Mouse (Mus musculus) hindbrain, embryonic 12.5 days (tissue): ENCODE measurements around the gene Tmprss12. TPM values are rescaled to one million over a fixed set of nuclear protein-coding genes. Genes with fewer than 3 reads are reported as not detected.
"Not testable (repeated sequence)": the region's sequence is repeated elsewhere in the genome, so short reads cannot be mapped to it uniquely, and the experiment has no call there.

ENCODE experiments used
- ATAC-seq: fragments of 200-750 bp; cut with Nextera tagmentation; 2 replicates; pipeline ENCODE4 v1.8.0; 2017; ENCODE audit warnings: moderate TSS enrichment; ENCODE audit not compliant: low FRiP score
- H3K27ac ChIP-seq: fragments of 300-500 bp; sonication (generic); 2 replicates; pipeline ENCODE4 v1.5.1; 2016; ENCODE audit warnings: mild to moderate bottlenecking
- H3K27me3 ChIP-seq: fragments of 300-500 bp; sonication (generic); 2 replicates; pipeline ENCODE4 v1.6.1; 2016; ENCODE audit warnings: mild to moderate bottlenecking
- H3K36me3 ChIP-seq: fragments of 300-500 bp; sonication (generic); 2 replicates; pipeline ENCODE4 v1.6.1; 2016; ENCODE audit warnings: mild to moderate bottlenecking
- H3K4me1 ChIP-seq: fragments of 300-500 bp; sonication (generic); 2 replicates; pipeline ENCODE4 v1.6.1; 2016
- H3K4me2 ChIP-seq: fragments of 300-500 bp; sonication (generic); replicated peaks from 2 replicates; pipeline ENCODE4 v1.6.1; 2016; ENCODE audit warnings: mild to moderate bottlenecking
- H3K4me3 ChIP-seq: fragments of 300-500 bp; sonication (generic); 2 replicates; pipeline ENCODE4 v1.5.1; 2016; ENCODE audit warnings: mild to moderate bottlenecking
- H3K9ac ChIP-seq: fragments of 300-500 bp; sonication (generic); 2 replicates; pipeline ENCODE4 v1.6.1; 2016; ENCODE audit warnings: mild to moderate bottlenecking, moderate library complexity
- H3K9me3 ChIP-seq: fragments of 300-500 bp; sonication (generic); replicated peaks from 2 replicates; pipeline ENCODE4 v1.6.1; 2016; ENCODE audit warnings: mild to moderate bottlenecking
- WGBS: fragments of 180-500 bp; shearing (Covaris S2); methylation state at CpG from one replicate; pipeline ENCODE4 v1.1.7; 2016; 5-methylcytosine and 5-hydroxymethylcytosine counted together
- polyA plus RNA-seq: library from polyadenylated mRNA; unstranded; fragments of >200 nt; fragmentation: Nextera tagmentation; extraction: Ambion mirVana; gene quantifications from 2 replicates; pipeline ENCODE4 v1.2.1, GENCODE M21; 2016

Gene Tmprss12
- polyA plus RNA-seq, 1 experiment from 2014 or later, result not detected

DNA sequence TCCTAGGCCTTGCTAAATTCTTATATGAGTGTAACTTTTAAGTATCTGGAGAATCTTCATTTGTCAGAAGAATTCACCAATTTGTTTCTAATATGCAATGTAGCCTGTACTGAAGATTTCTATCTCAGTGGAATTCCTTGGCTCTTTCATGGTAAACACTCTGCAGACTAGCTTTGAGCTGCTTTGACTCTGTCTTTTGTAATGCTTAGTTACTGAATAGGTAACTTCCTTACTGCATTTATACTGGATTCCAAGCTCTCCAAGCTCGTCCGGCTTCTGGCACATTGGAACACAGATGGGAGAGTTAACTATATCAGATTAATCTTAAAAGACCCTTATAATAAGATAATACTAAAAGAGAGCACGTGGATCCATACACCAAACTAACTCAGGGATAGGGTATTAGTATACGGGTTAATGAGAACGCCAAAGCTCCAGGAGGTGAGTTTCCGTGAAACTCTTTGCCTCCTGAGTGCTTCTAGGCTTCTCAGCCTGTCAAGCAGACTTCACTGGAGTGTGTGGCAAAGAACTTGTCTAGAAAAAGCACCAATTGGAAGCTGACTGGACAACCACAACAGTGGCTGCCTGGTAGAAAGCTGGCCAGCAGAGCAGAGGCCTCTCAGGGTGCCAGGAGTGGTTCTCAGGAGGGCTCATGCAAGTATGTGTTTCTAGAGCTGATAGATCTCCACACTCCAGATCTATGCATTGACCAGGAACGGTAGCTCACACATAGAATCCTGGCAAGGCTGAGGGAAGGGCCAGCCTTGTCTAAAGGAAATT is 21.8 kb upstream of the Tmprss12 start:
- no peak overlapping the region for H3K27ac ChIP-seq
- no peak overlapping the region for H3K4me2 ChIP-seq
- H3K4me3 ChIP-seq, result no peak overlapping the region
- H3K36me3 ChIP-seq, result peaks cover 61% of the 10 kb centered on the region
- no peaks in the 10 kb centered on the region for H3K4me1 ChIP-seq
- WGBS, result 94% methylated on average over 7 of the region's 7 CpGs
- H3K27me3 ChIP-seq, result no peaks in the 10 kb centered on the region
- H3K9ac ChIP-seq, result no peak overlapping the region
- ATAC-seq, result no peak
- H3K9me3 ChIP-seq, result no peaks in the 10 kb centered on the region

DNA sequence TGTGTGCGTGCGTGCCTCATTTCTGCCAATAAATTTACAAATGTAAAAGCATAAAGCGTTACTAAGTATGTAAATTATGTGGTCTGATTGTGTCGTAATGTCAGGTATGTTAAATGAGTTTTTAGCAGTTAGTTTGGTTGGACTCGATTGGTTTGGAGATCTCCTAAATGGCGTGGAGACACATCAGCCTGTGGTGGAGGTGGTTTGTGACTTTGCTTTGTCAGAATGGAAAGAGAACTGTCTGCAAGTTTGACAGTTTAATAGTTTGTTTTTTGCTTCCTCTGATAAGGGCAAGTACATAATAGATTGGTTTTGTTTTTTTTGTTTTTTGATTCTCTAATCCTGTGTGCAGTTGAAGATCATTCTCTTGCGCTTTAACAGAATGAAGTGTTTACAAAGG is 20.3 kb upstream of the Tmprss12 start:
- not testable (repeated sequence) for H3K4me1 ChIP-seq, H3K9me3 ChIP-seq, H3K9ac ChIP-seq, ATAC-seq, H3K27ac ChIP-seq, H3K4me3 ChIP-seq, H3K4me2 ChIP-seq, H3K27me3 ChIP-seq
- H3K36me3 ChIP-seq, result peaks cover 46% of the 10 kb centered on the region
- 95% methylated on average over 6 of the region's 7 CpGs for WGBS

DNA sequence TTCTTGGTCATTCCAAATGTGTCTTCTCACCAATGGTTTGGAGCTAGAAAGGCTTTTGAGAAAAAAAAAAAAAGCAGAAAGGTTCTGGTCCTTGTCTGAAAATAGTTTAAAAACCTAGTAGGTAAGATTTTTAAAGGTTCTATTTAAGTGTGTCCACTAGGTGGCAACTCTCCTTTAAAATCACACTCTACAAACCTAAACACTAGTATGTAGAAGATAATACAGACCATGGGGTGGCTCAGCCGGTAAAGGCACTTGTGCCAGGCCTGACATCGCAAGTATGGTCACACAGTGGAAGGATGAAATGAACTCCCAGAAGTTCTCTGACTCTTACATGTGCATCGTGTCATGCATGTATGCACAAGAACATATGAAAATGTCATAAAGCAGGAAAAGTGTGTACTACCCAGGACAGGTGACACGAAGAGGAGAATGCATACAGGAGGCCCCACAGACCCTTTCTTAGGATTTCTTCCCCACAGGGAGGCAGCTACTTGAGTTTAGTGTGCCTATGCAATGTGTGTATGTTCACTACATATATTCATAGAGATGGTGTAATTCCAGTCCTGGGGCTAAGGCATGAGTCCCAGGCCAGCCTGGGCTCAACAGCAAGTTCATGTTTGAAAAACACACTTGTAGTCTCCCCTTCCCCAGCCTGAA is 17.3 kb upstream of the Tmprss12 start:
- no peak for ATAC-seq
- no peaks in the 10 kb centered on the region for H3K4me1 ChIP-seq
- no peaks in the 10 kb centered on the region for H3K27me3 ChIP-seq
- no peak overlapping the region for H3K27ac ChIP-seq
- H3K9ac ChIP-seq, result no peak overlapping the region
- WGBS, result 21% methylated on average over 4 of the region's 4 CpGs
- no peak overlapping the region for H3K4me3 ChIP-seq
- H3K9me3 ChIP-seq, result no peaks in the 10 kb centered on the region
- peaks cover 18% of the 10 kb centered on the region for H3K36me3 ChIP-seq
- H3K4me2 ChIP-seq, result no peak overlapping the region

DNA sequence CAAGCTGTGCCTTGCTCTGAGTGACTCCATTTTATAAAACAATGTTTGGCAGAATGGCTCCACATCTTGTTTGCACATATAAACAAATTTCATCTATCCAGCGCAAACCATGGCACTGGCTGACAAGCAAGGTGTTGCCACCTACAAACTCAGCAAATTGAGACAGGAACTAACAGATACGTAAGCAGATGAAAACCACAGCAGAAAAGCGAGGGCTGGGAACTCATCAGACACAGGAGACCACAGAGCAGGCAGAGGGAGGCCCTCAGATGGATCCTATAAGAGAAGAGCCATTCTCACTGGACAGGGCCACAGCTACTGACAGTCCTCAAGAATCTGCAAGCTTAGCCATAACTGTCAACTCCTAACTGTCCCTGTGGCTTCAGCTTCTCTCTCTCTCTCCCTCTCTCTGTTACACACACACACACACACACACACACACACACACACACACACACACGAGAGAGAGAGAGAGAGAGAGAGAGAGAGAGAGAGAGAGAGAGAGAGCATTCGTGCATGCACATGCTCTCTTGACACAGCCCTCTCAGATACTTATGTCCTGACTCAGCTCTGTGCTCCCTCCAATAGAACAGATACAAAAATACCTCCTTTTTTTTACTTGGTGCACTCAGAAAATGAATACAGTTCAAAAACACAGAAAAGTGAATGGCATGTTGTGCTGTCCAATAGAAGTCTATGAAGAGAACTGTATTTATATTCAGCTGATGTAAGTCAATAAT is 14.9 kb upstream of the Tmprss12 start:
- Histone ChIP-seq H3K4me3 (no peak overlapping the region), H3K27me3 (peaks cover 7% of the 10 kb centered on the region; the same call in 1 of the 2 replicates), H3K9me3 (no peaks in the 10 kb centered on the region), H3K4me1 (no peaks in the 10 kb centered on the region), H3K9ac (no peak overlapping the region), H3K4me2 (no peak overlapping the region), H3K36me3 (peaks cover 4% of the 10 kb centered on the region; the same call in 1 of the 2 replicates), H3K27ac (no peak overlapping the region)
- 89% methylated on average over 4 of the region's 5 CpGs for WGBS
- no peak for ATAC-seq

DNA sequence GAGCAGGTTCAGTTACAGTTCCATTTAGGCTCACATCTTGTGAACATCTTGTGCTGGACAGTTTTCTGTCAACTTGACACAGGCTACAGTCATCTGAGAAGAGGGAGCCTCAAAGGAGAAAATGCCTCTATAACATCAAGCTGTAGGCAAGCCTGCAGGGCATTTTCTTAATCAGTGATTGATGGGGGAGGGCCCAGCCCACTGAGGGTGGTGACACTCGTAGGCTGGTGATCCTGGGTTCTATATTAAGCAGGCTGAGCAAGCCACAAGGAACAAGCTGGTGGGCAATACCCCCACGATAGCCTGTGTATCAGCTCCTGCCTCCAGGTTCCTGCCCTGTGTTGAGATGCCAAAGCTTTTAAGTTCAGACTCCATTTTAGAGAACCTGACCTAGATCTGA is 11.7 kb upstream of the Tmprss12 start:
- WGBS, result 73% methylated on average over 2 of the region's 2 CpGs

DNA sequence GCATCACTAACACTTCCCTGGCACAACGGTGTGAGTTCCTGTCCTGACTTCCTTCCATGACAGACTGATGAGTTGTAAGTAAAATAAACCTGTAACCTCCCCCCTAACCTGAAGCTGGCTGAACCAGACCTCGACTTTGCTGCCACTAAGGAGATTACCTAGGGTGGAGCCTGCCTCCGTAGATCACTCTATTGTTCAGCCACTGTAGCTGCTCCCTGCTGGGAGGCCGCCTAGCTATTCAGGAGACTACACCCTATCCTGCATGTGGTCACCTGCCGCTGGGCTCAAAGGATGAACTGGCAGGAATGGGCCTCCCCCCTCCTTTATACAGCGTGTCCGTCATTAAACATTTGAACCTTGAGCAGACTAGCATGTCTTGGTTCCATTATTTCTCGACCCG is 10.9 kb upstream of the Tmprss12 start:
- no peaks in the 10 kb centered on the region for H3K4me1 ChIP-seq
- H3K9me3 ChIP-seq, result no peaks in the 10 kb centered on the region
- no peak overlapping the region for H3K27ac ChIP-seq
- peaks cover 7% of the 10 kb centered on the region; the same call in 1 of the 2 replicates for H3K27me3 ChIP-seq
- H3K36me3 ChIP-seq, result no peaks in the 10 kb centered on the region
- ATAC-seq, result no peak
- no peak overlapping the region for H3K4me2 ChIP-seq
- 14% methylated on average over 9 of the region's 9 CpGs for WGBS
- H3K9ac ChIP-seq, result no peak overlapping the region
- no peak overlapping the region for H3K4me3 ChIP-seq

More for the DNA sequence above, 11.7 kb upstream of the Tmprss12 start:
- no peaks in the 10 kb centered on the region for H3K9me3 ChIP-seq
- peaks cover 7% of the 10 kb centered on the region; the same call in 1 of the 2 replicates for H3K27me3 ChIP-seq
- H3K4me2 ChIP-seq, result no peak overlapping the region
- no peak overlapping the region for H3K9ac ChIP-seq
- H3K36me3 ChIP-seq, result no peaks in the 10 kb centered on the region
- no peak overlapping the region for H3K4me3 ChIP-seq
- no peaks in the 10 kb centered on the region for H3K4me1 ChIP-seq
- H3K27ac ChIP-seq, result no peak overlapping the region
- no peak for ATAC-seq

DNA sequence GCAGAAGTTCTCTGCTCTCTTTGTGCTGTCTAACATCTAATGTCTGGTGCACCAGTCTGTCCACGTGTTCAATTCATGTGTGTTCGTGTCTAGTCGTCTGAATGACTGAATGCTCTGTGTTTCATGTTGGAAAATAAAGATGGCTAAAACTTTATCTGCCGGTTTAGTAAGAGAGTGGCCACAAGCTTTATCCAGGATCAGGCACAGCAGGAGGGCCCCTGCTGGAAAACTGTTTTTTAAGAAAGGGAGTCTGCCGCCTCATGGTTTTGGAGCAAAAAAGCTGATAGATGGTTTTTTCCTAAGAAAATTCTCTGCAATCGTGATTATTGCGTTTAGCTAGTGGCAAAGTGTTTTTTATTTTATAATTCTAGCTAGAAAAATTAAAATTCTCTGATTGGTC is 10.0 kb upstream of the Tmprss12 start:
- H3K9me3 ChIP-seq, H3K9ac ChIP-seq, ATAC-seq, H3K4me2 ChIP-seq, H3K27me3 ChIP-seq, H3K27ac ChIP-seq, H3K4me1 ChIP-seq, H3K4me3 ChIP-seq, H3K36me3 ChIP-seq: not testable (repeated sequence)
- 22% methylated on average over 7 of the region's 7 CpGs for WGBS

DNA sequence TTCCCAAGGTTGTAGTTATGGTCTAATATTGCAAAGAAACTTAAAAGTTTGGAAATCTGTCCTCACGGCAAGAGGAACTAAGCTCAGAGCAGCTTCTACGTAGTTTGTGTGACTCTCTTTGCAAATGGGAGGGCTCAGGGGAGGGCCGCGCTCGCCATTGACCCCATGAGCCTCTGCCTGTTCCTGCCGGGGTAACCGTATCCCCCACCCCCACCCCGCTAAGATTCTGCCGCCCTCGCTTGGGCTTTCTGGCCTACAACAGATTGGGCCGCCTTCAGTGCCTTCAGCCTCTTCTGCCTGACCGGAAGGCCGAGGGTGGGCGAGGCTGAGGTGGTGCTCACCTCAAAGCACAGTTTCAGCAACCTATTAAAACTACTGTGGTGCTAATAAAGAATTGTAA is 9.2 kb upstream of the Tmprss12 start:
- Histone ChIP-seq H3K4me2 (no peak overlapping the region), H3K9ac (no peak overlapping the region), H3K9me3 (no peaks in the 10 kb centered on the region), H3K4me3 (no peak overlapping the region), H3K27me3 (peaks cover 7% of the 10 kb centered on the region; the same call in 1 of the 2 replicates), H3K36me3 (no peaks in the 10 kb centered on the region), H3K4me1 (no peaks in the 10 kb centered on the region), H3K27ac (no peak overlapping the region)
- ATAC-seq, result no peak
- 58% methylated on average over 14 of the region's 14 CpGs for WGBS

DNA sequence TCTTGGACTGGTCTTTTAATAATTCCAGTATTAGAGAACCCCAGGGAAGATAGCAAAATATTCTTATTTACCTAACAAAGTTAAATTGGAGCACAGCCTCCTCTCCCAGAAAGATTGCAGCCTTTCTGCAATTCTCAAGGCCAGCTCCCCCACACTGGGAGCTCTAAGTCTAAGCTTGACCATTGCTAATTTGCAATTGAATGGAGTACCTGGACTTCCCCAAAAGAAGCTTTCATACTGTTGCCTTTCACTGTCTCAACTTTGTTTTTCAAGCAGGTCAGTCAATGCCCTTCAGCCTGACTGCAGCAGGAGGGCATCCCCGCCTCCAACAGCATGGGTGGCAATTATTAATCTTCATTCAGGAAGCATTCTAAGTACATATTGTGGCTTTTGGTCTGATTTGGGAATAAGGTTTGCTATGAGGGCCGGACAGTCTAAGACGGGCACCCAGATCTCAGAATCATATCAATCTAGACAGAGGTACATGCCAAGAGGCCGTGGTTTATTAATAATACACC is 6.8 kb upstream of the Tmprss12 start:
- not testable (repeated sequence) for H3K36me3 ChIP-seq, H3K9me3 ChIP-seq, ATAC-seq, H3K4me3 ChIP-seq, H3K27ac ChIP-seq, H3K4me2 ChIP-seq, H3K4me1 ChIP-seq, H3K9ac ChIP-seq, H3K27me3 ChIP-seq
- 89% methylated on average over 4 of the region's 4 CpGs for WGBS

DNA sequence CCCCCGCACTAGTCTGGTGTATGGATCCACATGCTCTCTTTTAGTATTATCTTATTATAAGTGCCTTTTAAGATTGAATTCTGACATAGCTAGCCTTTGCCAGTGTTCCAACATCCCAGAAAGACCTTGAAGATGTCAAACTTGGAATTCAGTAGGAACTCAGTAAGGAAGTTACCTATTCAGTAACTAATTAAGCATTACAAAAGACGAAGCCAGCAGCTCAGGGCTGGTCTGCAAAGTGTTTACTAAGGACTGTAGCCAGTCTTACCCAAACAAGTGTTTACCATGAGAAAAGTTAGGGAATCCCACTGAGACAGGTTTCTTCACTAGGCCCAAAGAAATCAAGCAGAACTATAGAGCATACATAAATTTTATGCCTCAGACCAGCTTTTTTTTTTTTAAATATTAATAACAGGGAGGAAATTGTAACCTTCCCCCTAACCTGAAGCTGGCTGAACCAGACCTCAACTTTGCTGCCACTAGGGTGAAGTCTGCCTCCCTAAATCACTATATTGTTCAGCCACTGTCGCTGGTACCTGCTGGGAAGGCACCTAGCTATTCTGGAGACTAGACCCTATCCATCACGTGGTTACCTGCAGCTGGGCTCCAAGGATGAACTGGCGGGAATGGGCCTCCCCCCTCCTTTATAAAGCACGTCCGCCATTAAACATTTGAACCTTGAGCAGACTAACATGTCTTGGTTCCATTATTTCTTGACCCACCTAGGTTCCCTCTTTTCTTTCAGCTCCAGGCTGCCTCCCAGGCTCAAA is 5.7 kb upstream of the Tmprss12 start:
- Histone ChIP-seq H3K9ac (no peak overlapping the region), H3K27ac (no peak overlapping the region), H3K4me2 (no peak overlapping the region), H3K9me3 (no peaks in the 10 kb centered on the region), H3K36me3 (no peaks in the 10 kb centered on the region), H3K4me3 (no peak overlapping the region), H3K4me1 (no peaks in the 10 kb centered on the region), H3K27me3 (no peaks in the 10 kb centered on the region)
- 92% methylated on average over 7 of the region's 7 CpGs for WGBS
- no peak for ATAC-seq

DNA sequence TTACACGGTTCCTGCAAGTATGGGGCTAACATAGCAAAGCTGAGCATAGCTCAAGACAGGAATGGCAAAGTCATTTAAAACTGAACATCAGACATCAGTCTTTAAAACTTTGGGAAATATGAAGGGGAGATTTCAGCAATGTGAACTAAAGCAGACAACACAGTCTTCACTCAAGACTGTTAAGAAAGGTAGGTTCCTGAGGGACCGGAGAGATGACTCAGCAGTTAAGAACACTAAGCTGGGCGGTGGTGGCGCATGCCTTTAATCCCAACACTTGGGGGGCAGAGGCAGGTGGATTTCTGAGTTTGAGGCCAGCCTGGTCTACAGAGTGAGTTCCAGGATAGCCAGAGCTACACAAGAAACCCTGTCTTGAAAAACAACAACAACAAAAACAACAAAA is 4.2 kb upstream of the Tmprss12 start:
- H3K4me2 ChIP-seq, result no peak overlapping the region
- ATAC-seq, result no peak
- 96% methylated on average over 4 of the region's 4 CpGs for WGBS

DNA sequence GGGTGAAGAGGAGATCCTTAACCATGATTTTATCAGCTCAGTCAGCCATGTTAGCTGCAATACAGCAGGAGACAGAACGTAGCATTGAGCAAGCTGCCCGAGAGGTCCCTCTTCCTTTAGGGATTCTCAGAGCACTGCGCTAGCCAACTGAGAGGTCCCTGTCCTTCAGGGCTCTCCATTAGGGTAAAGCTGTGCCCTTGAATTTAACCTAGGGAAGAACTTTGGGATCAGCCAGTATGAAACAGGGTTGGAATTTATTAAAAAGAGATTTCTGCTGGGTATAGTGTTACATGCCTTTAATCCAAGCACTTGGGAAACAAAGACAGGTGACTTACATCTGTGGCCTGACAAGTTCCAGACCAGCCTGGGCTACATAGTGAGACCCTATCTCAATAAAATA is 3.1 kb upstream of the Tmprss12 start:
- no peaks in the 10 kb centered on the region for H3K4me1 ChIP-seq
- no peaks in the 10 kb centered on the region for H3K36me3 ChIP-seq
- ATAC-seq, result no peak
- H3K4me2 ChIP-seq, result no peak overlapping the region
- no peaks in the 10 kb centered on the region for H3K27me3 ChIP-seq
- no peak overlapping the region for H3K4me3 ChIP-seq
- no peak overlapping the region for H3K27ac ChIP-seq
- WGBS, result 96% methylated on average over 3 of the region's 3 CpGs
- no peaks in the 10 kb centered on the region for H3K9me3 ChIP-seq
- no peak overlapping the region for H3K9ac ChIP-seq

More for the DNA sequence above, 4.2 kb upstream of the Tmprss12 start:
- Histone ChIP-seq H3K9ac (no peak overlapping the region), H3K36me3 (no peaks in the 10 kb centered on the region), H3K27ac (no peak overlapping the region), H3K4me3 (no peak overlapping the region), H3K9me3 (no peaks in the 10 kb centered on the region), H3K4me1 (no peaks in the 10 kb centered on the region), H3K27me3 (no peaks in the 10 kb centered on the region)
